Mouse (Mus musculus) lung, postnatal 0 days (tissue): ENCODE results near the gene Gm11627. TPM values are rescaled to one million over a fixed set of nuclear protein-coding genes. Genes with fewer than 3 reads are reported as not detected.

Experiments used
- ATAC-seq: fragments of 200-750 bp; cut with Nextera tagmentation; 2 replicates; pipeline ENCODE4 v1.8.0; 2017; ENCODE audit warnings: moderate library complexity
- DNase-seq: peaks from one replicate; pipeline ENCODE4 v3.0.0-alpha.2; 2016; ENCODE audit warnings: low spot score
- H3K27ac ChIP-seq: fragments of 300-500 bp; sonication (generic); 2 replicates; pipeline ENCODE4 v1.5.1; 2014; ENCODE audit warnings: antibody characterized with exemption, mild to moderate bottlenecking, low read length, mixed read lengths
- H3K27me3 ChIP-seq: fragments of 300-500 bp; sonication (generic); replicated peaks from 2 replicates; pipeline ENCODE4 v1.6.1; 2014; ENCODE audit warnings: low read length, mixed read lengths; ENCODE audit not compliant: insufficient read depth
- H3K36me3 ChIP-seq: fragments of 300-500 bp; sonication (generic); 2 replicates; pipeline ENCODE4 v1.6.1; 2014; ENCODE audit warnings: low read length, mixed read lengths; ENCODE audit not compliant: insufficient read depth
- H3K4me1 ChIP-seq: fragments of 300-500 bp; sonication (generic); 2 replicates; pipeline ENCODE4 v1.6.1; 2014; ENCODE audit warnings: antibody characterized with exemption, low read depth, low read length, mixed read lengths; ENCODE audit not compliant: insufficient read depth
- H3K4me2 ChIP-seq: fragments of 300-500 bp; sonication (generic); replicated peaks from 2 replicates; pipeline ENCODE4 v1.6.1; 2014; ENCODE audit warnings: low read depth, mild to moderate bottlenecking, low read length, moderate library complexity, mixed read lengths
- H3K4me3 ChIP-seq: fragments of 300-500 bp; sonication (generic); 2 replicates; pipeline ENCODE4 v1.5.1; 2014; ENCODE audit warnings: low read depth, low read length
- H3K9ac ChIP-seq: fragments of 300-500 bp; sonication (generic); replicated peaks from 2 replicates; pipeline ENCODE4 v1.6.1; 2014; ENCODE audit warnings: low read depth, mild to moderate bottlenecking
- H3K9me3 ChIP-seq: fragments of 300-500 bp; sonication (generic); 2 replicates; pipeline ENCODE4 v1.6.1; 2016; ENCODE audit warnings: low read length, mixed read lengths
- CTCF ChIP-seq: IDR thresholded peaks from 2 replicates; pipeline ENCODE4 v1.5.1; 2016; ENCODE audit warnings: antibody characterized with exemption, mild to moderate bottlenecking
- EP300 ChIP-seq: IDR thresholded peaks from 2 replicates; pipeline ENCODE4 v1.6.1; 2016; ENCODE audit warnings: antibody characterized with exemption, mild to moderate bottlenecking, control low read depth
- WGBS: fragments of 180-500 bp; shearing (Covaris S2); extraction: QIAGEN DNeasy Blood & Tissue Kit; methylation state at CpG from one replicate; pipeline ENCODE4 v1.1.7; 2014; 5-methylcytosine and 5-hydroxymethylcytosine counted together
- polyA plus RNA-seq: library from polyadenylated mRNA; unstranded; fragments of >200 nt; fragmentation: Nextera tagmentation; extraction: Ambion mirVana; gene quantifications from 2 replicates; pipeline ENCODE4 v1.2.1, GENCODE M21; 2015

Gm11627 gene
- polyA plus RNA-seq, 1 experiment from 2014 or later = 8.0 TPM

DNA sequence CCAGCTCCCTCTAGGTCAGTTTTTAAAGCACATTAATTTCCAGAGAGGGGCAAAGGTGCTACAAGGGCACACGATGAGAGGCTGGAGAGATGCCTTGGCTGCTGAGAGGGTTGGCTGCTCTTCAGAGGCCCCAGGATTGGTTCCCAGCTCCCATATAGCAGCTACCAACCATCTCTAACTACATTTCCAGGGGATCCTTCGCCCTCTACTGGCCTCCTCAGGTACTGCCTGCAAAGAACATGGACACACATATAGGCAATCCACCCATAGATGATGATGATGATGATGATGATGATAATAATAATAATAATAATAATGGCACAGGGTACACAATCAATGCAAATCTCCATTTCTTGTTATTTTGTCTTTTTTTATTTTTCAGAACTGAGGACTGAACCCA lies 40.2 kb upstream of the Gm11627 start:
- 65% methylated on average over 2 of the region's 2 CpGs for WGBS
- no peak for DNase-seq
- Histone ChIP-seq H3K4me2 (no peak overlapping the region), H3K4me3 (no peak overlapping the region), H3K4me1 (peaks cover 7% of the 10 kb centered on the region; the same call in 1 of the 2 replicates), H3K36me3 (no peaks in the 10 kb centered on the region), H3K27me3 (no peaks in the 10 kb centered on the region), H3K9ac (no peak overlapping the region), H3K27ac (no peak overlapping the region), H3K9me3 (no peaks in the 10 kb centered on the region)
- no peak for ATAC-seq
- TF ChIP-seq EP300 (no peak), CTCF (peak; percentile 39)

DNA sequence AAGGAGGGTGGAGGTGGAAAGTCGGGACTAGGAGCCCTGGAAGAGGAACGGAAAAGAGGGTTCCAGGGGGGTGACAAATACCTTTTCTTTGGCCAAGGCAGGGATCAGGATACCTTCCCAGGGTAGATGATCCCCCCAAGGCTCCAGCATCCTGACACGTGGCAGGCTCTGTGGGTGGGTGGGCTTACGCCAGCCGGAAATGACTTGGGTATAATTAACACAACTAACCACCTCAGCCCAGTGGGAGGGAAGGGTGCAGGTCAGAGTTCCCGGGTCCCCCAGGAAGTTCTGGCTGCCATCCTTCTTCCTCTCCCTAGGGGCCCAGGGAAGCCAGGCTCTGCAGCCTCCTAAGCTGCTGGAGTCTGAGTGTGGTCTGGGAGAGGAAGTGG lies 32.0 kb upstream of the Gm11627 start:
- no peak overlapping the region for H3K4me2 ChIP-seq

DNA sequence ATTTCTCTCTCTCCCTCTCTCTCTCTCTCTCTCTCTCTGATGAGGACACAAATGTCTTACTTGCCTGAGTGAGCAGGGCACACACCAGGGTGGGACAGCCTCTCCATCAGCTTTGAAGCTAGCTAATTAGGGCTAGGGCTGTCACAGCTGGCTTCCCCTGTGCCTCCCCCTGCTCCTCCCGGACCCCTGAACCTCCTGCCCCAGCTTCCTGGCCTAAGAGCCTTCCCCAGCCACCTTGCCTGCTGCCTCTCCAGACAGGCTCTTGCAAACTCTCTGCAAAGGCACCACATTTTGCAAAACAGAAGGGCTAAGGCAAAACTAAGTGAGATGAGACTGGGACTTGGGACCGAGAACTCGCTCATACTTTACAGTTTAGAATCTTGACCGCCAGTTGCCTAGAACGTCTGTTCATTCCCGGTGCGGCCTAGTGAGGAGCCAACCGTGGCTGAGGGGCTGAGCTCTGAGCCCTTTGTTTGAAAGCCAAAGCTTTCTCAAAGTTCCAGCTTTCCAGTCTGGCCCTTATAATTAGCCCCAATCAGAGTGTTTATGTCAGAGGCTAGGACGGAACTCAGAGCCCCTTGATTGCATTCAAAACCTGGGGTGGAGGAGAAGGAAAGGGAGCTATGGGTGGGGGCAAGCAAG lies 31.5 kb upstream of the Gm11627 start:
- Histone ChIP-seq H3K4me1 (no peaks in the 10 kb centered on the region), H3K27me3 (no peaks in the 10 kb centered on the region), H3K36me3 (no peaks in the 10 kb centered on the region), H3K9ac (no peak overlapping the region), H3K9me3 (no peaks in the 10 kb centered on the region), H3K4me3 (no peak overlapping the region), H3K4me2 (no peak overlapping the region), H3K27ac (no peak overlapping the region)
- TF ChIP-seq CTCF (no peak), EP300 (no peak)
- no peak for ATAC-seq
- WGBS = 26% methylated on average over 9 of the region's 9 CpGs
- DNase-seq = no peak

More for the DNA sequence above, 32.0 kb upstream of the Gm11627 start:
- no peaks in the 10 kb centered on the region for H3K9me3 ChIP-seq
- H3K9ac ChIP-seq = no peak overlapping the region
- H3K36me3 ChIP-seq = no peaks in the 10 kb centered on the region
- DNase-seq (no peak), ATAC-seq (no peak)
- no peak overlapping the region for H3K4me3 ChIP-seq
- no peak overlapping the region for H3K27ac ChIP-seq
- no peaks in the 10 kb centered on the region for H3K4me1 ChIP-seq
- TF ChIP-seq CTCF (no peak), EP300 (no peak)
- H3K27me3 ChIP-seq = no peaks in the 10 kb centered on the region
- 22% methylated on average over 6 of the region's 6 CpGs for WGBS

- DNase-seq (no peak), ATAC-seq (no peak)
- Histone ChIP-seq H3K27me3 (0 out of 2 replicates have a peak, but pooled peaks cover 3% of the 10 kb centered on the region), H3K4me1 (no peaks in the 10 kb centered on the region), H3K9me3 (no peaks in the 10 kb centered on the region), H3K9ac (no peak overlapping the region), H3K36me3 (no peaks in the 10 kb centered on the region), H3K4me3 (no peak overlapping the region), H3K27ac (no peak overlapping the region), H3K4me2 (no peak overlapping the region)
- TF ChIP-seq EP300 (no peak), CTCF (no peak)
- 40% methylated on average over 4 of the region's 4 CpGs for WGBS
These were observed 31.0 kb upstream of the Gm11627 start for GRCm38 (mm10) chr11:102610260-102610659.

DNA sequence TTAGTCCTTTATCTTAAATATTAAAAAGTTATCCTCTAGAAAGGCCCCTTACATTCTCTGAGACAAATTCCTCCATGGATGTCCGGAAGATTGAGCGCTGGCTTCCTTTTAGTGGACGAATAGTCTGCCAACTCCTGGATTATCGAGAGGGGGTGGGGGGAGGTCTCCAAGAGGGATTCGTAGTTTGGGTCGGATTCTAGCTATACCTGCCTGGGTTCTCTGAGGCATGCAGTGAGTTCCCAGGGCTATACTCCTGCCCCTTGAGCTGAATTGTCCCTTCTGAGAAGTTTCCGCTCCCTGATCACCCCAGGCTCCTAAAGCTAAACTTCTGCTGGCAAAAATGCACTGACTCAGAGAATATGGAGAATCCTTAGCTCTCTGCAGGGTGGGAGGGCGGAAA lies 30.2 kb upstream of the Gm11627 start:
- TF ChIP-seq CTCF (no peak), EP300 (no peak)
- no peaks in the 10 kb centered on the region for H3K36me3 ChIP-seq
- no peaks in the 10 kb centered on the region for H3K9me3 ChIP-seq
- no peak overlapping the region for H3K9ac ChIP-seq
- DNase-seq (no peak), ATAC-seq (no peak)
- no peaks in the 10 kb centered on the region for H3K4me1 ChIP-seq
- H3K4me2 ChIP-seq = no peak overlapping the region
- no peak overlapping the region for H3K27ac ChIP-seq
- H3K4me3 ChIP-seq = no peak overlapping the region
- H3K27me3 ChIP-seq = 0 out of 2 replicates have a peak, but pooled peaks cover 4% of the 10 kb centered on the region
- 53% methylated on average over 8 of the region's 8 CpGs for WGBS

- H3K4me1 ChIP-seq = no peaks in the 10 kb centered on the region
- no peaks in the 10 kb centered on the region for H3K9me3 ChIP-seq
- 0 out of 2 replicates have a peak overlapping the region, but pooled peaks have one; percentile 32 for H3K27ac ChIP-seq
- no peak for DNase-seq
- H3K27me3 ChIP-seq = 0 out of 2 replicates have a peak, but pooled peaks cover 4% of the 10 kb centered on the region
- no peak for TF ChIP-seq EP300
- no peak for TF ChIP-seq CTCF
- no peak overlapping the region for H3K4me3 ChIP-seq
- 26% methylated on average over 4 of the region's 4 CpGs for WGBS
- no peaks in the 10 kb centered on the region for H3K36me3 ChIP-seq
- no peak for ATAC-seq
- H3K9ac ChIP-seq = no peak overlapping the region
- 0 out of 2 replicates have a peak overlapping the region, but pooled peaks have one; percentile 2 for H3K4me2 ChIP-seq
These were observed 29.4 kb upstream of the Gm11627 start for GRCm38 (mm10) chr11:102608691-102609090.
